Mouse (Mus musculus) kidney, adult 10 weeks (tissue): Measurements from ENCODE around the gene Plekhb1. TPM values are rescaled to one million over a fixed set of nuclear protein-coding genes. Genes with fewer than 3 reads are reported as not detected.

ENCODE experiments used
- polyA plus RNA-seq: library from polyadenylated mRNA; stranded (reverse); fragments of 350-450 nt; fragmentation: Illumina TruSeq; extraction: RNeasy Lipid Tissue Mini Kit (QIAGEN cat#74804); gene quantifications from one replicate; pipeline ENCODE4 v1.2.3, GENCODE M21; 2014; ENCODE audit warnings: low read depth, low replicate concordance

The Plekhb1 gene
- 23.3 TPM for polyA plus RNA-seq

GRCm38 (mm10) chr7:100662231-100662630 is at the start of gene Plekhb1:
Plekhb1 (minus strand) TSS chr7:100662414.

DNA sequence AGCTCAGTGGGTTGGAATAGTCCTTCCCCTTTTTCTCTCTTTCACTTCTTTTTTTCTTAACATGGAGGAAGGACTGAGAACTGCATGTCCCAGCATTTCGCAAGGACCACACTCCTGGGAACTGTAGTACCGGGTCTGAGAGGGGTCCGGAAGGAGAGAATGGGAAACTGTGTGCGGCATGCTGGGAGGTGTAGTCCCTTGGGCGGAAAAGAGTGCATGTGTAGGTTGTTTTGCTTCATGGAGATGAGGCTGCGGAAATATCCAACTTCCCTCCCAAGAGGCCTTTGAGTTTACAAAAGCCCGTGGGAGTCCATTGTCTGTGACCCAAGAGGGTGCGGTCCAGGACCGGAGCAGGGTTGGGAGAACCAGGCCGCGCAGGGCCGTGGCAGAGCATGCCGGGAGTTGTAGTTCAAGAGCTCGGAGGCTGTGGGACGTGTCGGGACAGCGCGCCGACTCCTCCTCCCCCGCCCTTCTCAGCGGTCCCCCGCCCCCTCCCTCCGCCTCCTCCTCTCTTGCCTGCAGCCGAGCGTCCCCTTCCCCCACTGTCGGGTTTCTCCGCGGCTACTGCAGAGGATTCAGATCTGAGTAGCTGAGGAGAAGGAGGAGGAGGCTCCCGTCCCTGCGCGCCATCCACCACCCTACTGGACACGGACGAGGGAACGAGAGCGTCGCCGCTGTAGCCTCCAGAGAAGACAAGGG is 44.1 kb upstream of the Plekhb1 start, which contains the start of gene Fam168a:
Gene Fam168a, plus strand, starts transcription at position 493 of the 699 bp plus-strand sequence.

DNA sequence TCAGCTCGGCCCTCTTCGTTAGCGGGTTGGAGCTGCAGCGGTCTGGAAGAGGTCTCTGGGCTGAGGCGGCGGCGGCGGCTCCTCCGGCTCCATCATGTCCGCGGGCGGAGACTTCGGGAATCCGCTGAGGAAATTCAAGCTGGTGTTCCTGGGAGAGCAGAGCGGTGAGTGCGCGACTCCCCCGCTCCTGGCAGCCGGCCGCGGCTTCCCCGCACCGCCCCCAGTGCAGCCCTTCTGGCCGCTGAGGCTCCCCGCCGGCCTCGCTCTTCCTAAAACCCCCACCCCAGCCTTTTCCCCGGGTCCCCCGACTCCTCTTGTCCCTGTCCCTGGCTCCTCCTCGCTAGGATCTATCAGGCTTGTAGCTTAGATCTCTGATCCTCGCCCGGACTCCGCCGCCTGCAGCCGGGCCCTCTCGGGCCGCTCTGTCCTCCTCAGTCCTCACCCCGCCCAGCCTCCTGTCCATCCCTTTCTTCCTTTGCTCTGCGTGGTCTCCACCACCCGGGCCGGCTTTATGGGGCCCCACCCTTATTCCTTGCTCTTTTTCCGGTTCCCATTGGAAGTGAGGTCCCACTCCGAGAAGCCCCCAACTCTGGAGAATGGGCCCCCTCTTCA is 54.0 kb downstream of the Plekhb1 start, which contains the start of gene Mrpl48:
Gene Mrpl48, minus strand, starts transcription at position 172 of the 612 bp plus-strand sequence.

GRCm38 (mm10) chr7:100607214-100608129 is 54.7 kb downstream of the Plekhb1 start, which contains the start of gene Rab6a:
Rab6a (plus strand) TSS chr7:100607410.

Other genes starting within 250 kb of the Plekhb1 start
- gene Ucp3, start 189.4 kb downstream of the Plekhb1 start, polyA plus RNA-seq: 0.16 TPM
- 7.8 TPM for gene Ucp2, start 169.1 kb downstream of the Plekhb1 start, polyA plus RNA-seq
- not detected for gene Dnajb13, start 147.5 kb downstream of the Plekhb1 start, polyA plus RNA-seq
- 12.4 TPM for gene Coa4, start 125.3 kb downstream of the Plekhb1 start, polyA plus RNA-seq
- 245 TPM for gene Rab6a, start 55.0 kb downstream of the Plekhb1 start, polyA plus RNA-seq
- 77.5 TPM for gene Mrpl48, start 54.1 kb downstream of the Plekhb1 start, polyA plus RNA-seq
- gene Fam168a, start 44.2 kb upstream of the Plekhb1 start, polyA plus RNA-seq: 19.0 TPM
- not detected for gene Relt, start 201.0 kb upstream of the Plekhb1 start, polyA plus RNA-seq